Mouse (Mus musculus) gastrocnemius, postnatal 4 days (tissue): ENCODE results near the gene Papola. TPM values are rescaled to one million over a fixed set of nuclear protein-coding genes. Genes with fewer than 3 reads are reported as not detected.

Experiments used
- DNase-seq, 2 experiments: peaks; one replicate each; pipeline ENCODE4 v3.0.0; 2021 to 2022; ENCODE audit warnings: low spot score in 2 of 2, mixed read lengths in 2 of 2
- microRNA-seq: library from miRNA; unstranded; fragments of <30 nt; microRNA quantifications from one replicate; pipeline ENCODE4 v1.2.0, GENCODE M21; 2021
- total RNA-seq, 2 experiments: library from RNA; stranded (reverse); gene quantifications; 2 replicates each; pipeline ENCODE4 v1.2.3; 2021

Papola gene
- total RNA-seq, 2 experiments from 2014 or later = 135 to 137 TPM

DNA sequence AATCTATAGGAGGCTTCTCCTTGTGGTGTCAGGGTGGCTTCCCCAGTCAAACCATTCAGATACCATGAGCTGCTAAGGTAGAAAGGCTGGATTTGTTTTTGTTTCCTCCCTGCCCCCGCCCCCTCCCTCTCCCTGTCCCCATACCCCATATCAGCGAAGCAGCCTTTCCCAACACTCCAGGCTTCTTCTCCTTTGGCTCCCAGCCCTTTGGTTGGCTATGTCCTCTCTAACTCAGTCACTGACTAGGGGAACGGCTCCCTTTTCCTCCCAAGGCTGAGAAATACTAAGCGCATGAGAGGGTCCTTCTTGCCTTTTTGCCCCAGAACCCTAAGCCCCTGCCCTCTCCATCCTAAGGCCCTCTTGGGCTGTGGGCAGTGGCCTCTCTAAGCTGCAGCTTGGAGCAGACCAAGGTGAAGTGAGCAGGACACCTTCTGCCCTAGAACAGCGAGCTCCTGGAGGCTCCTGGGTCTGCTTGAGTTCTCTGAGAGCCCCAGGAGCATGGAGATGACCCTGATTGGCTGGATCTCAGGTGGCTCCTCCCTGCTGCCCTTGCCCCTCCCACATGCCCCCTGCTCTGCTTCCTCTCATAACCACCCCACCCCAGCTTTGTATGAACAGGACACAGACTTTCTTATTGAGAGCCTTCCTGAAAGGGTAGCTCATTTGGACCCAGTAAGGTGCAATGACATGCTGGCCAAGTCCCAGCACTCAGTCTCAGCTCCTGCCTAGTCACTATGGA, 73.6 kb downstream of the Papola start:
- DNase-seq = no peak

- no peak for DNase-seq
These were observed 77.6 kb downstream of the Papola start for GRCm38 (mm10) chr12:105862072-105862471.

DNA sequence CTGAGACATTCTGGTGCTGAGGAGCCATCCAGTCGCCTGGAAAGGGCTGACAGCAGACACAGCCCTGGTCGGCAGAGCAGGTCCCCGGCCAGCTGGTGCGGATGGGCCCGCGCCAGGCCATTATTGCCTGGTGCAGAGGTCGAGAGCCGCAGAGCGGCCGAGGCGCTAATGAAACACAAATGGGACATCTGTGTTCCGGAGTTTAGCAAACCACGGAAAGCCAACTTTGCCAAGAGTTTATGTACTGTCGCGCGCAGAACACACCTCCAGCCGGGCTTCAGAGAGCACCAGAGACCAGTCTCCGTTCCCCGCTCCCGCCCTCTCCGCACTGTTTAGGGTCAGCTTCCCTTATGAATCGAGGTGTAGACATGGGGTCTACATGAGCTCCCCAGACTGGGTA, 78.1 kb downstream of the Papola start:
- DNase-seq = peak in 1 of 2 experiments; percentile 56

- DNase-seq = no peak
These were observed 78.9 kb downstream of the Papola start for GRCm38 (mm10) chr12:105863436-105863835.

DNA sequence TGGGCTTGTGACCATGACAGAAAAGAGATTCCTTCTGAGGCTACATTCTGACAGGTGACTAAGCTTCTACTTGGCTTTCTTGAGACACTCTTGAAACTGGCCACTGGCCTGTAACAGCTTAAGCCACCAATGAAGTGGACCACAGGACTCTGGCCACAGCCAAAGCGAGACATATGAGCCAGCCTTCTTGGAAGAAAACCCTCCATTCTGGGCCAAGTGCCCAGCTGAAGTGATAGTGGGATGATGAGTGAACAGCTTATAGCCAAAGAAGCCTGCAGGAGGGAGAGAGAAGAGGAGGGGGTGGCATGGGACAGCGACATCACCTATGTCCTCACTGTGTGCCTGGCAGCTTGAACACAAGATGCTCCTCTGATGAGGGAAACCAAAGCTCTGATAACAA, 83.2 kb downstream of the Papola start:
- no peak for DNase-seq

DNA sequence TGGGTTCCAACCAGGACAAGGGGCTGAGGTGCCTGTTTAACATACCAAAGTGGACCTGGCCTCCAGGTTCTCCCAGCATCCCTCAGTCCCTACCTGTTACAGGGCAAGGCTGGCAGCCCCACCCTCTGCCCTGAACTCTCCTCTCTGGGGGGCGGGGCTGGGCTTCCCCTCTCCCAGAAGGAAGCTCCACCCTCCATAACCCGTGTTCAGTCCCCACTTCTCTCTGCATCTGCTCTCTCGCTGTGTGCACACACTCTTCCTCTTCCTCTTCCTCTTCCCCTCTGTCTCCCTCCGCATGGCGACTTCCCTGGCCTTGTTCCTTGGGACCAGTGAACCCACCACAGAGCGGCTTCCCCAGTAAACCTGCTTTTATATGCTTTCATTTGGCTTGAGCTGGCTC, 84.7 kb downstream of the Papola start:
- DNase-seq = no peak

DNA sequence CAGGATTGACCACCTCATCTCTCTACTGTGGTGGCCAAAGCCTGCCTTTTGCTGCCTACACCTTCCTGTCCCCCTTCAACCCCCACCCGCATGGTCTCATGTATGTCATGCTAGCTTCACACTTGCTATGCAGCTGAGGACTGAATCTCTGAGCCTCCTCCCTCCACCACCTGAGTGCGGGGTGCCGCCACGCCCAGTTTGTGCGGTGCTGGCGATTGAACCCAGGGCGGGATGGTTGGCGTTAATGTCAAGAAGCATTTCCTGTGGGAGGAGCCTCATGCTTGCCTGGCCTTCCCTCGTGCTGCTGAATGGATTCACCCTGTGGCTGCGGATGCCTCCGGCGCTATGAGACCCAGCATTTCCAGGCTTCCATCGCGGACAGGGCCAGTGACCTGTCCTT, 85.2 kb downstream of the Papola start:
- no peak for DNase-seq

DNA sequence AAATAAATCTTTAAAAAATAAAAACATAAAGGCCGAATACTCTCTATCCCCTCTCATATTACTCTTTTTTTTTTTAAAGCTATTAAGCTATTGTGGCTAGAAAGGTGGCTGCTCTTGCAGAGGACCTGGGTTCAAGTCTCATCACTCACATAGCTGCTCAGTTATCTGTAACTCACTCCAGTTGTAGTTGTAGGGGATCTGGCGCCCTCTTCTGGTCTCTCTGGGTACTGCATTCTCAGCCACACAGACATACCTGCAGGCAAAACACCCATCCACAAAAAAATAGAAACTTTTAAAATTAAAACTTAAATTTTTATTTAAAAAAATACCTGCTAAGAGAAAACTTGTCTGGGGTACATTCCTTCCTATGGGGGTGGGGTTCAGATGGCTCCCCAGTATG, 88.8 kb downstream of the Papola start:
- no peak for DNase-seq

DNA sequence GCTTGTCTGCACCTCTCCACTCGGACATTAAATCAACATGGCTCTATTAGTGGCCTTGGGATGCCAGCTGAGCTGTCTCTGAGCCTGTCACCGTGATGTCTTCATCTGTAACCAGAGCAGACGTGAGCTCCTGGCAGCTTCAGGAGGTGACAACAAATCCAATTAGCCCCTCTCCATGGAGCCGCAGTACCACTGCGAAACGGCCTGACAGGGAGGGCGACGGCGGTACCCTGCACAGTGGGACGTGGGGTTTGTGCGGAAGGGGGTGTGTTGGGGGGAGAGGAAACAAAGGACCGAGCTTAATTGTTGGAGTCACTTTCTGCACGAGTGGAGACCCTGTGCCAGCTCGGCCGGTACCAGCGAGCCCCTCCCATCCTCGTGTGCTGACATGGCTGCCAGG, 90.6 kb downstream of the Papola start:
- no peak for DNase-seq

GRCm38 (mm10) chr12:105876521-105876920, 92.0 kb downstream of the Papola start:
- DNase-seq = no peak

DNA sequence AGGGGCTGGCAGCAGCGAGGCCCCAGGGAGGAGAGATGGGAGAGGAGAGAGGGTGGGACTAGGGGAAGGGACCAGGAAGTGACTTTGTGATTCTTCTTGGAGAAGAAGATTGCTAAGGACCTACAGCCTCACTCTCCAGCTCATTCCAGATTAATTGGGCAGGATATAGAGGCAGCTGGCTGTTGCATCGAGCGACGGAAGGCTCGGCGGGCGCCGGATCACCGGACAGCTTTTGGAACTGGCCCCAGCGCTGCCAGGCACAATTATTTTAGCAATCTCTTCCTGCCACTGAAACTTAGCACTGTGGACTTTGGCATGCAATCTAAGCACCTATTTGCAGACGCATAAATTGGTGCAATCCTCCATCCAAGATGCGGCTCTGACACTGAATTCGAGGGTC, 92.4 kb downstream of the Papola start:
- no peak for DNase-seq

DNA sequence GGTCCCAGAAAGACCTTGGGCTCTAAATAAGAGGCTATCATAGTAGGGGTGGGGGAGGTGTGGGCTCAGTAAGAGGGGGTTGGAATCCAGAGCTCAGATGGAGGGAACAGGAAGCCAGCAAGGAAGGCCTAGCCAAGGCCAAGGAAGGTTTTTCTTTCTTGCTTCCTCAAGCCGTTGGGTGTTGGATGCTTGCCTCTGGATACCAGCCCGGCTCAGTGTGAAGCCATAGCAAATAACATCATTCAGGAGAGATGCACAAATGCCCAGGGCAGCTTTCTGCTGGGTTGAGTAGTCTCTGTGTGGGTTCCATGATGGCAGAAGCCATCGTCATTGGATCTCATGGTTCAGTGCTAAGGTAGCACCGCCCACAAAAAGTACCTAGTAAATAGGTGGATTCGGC, 94.3 kb downstream of the Papola start:
- DNase-seq = no peak

DNA sequence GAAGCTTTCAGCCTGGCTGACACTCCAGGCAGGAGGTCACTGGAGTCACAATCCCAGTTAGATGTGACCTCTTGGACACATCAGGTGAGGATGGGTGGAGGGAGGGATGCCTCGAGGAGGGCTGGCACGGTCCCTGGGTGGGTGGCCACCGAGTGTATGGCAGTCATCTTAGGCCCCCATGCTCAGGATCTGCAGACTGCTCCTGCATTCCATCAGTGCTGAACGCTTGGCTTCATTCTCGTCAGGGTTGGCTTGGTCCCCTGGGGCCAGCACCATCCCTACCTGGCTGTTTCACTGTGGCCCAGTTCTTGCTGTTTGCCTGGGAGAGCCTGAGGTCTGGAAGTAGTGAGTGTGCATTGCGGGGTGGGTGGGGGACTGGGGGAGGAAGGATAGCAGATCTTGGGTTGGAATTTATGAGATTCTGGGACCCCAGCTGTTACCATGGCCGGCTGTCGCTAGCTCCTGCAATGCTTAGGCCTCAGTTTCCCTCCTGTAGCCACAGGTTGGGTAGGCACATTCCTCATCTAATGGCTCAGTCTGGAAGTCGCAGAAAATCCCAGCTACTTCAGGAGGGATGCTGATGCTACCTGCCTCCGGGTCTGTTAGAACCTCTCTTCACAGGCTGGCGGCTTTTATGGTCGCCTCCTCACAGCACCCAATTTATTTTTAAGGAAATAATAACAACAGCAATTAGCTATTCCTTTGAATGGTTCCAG, 99.5 kb downstream of the Papola start:
- DNase-seq = no peak

DNA sequence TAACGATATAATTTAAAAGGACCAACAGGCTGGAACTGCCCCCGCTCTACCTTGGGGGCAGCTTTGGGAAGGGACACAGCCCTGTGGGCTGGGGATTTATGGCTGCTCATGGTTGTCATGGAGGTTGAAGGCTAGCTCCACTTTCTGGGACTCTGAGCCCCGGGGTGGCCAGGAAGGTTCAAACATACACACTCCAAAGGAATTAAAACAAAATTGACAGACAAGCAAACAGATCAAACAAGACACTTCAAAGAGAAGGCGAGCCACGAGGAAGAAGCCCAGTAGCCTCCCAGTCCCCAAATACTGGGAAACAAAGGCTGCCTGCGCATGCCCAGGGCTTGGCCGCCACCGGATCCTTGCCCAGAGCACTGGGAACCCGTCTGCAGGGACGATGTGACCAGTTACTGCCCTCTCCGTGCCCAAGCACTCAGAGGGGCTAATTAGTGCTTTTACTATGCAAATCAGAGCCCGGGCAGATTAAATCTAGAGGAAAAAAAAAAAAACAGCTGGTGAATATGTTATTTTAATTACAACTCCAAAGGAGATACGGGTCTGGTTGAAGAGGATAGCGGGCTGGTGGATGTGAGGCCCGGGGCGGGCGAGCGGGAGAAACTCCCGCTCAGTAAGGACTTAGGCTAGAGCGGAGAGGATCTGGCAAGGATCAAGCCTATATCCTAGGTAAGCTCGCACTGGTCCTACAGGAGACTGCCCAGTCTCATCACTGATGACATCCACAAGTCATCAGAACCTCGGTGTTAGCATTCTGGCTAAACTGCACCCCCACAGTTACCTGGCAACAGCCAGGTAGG, 100.2 kb downstream of the Papola start:
- no peak for DNase-seq

Small RNA genes lying within 50 kb of the gene (microRNA-seq; reads per million reads assigned to microRNA genes)
- gene Gm22120 = not detected

Other genes starting within 250 kb of the Papola start
- 1 to 10 TPM; 2.3 to 2.5 TPM for gene Bdkrb2, start 221.5 kb upstream of the Papola start, total RNA-seq
- gene Bdkrb1, start 181.6 kb upstream of the Papola start, total RNA-seq = under 1 TPM in 1 of 2 experiments, not detected in 1; 0.20 TPM
- 10 to 100 TPM in 1 of 2 experiments, 1 to 10 TPM in 1; 9.1 to 10.3 TPM for gene Gskip, start 99.9 kb upstream of the Papola start, total RNA-seq
- 10 to 100 TPM; 18.7 to 21.9 TPM for gene Atg2b, start 99.5 kb upstream of the Papola start, total RNA-seq
- under 1 TPM in 1 of 2 experiments, not detected in 1; 0.13 TPM for gene Ak7, start 78.7 kb upstream of the Papola start, total RNA-seq
- gene Vrk1, start 225.5 kb downstream of the Papola start, total RNA-seq = 10 to 100 TPM; 15.1 to 16.7 TPM